Mouse (Mus musculus) embryonic facial prominence, embryonic 13.5 days (tissue): ENCODE data around the gene Pttg1. TPM values are rescaled to one million over a fixed set of nuclear protein-coding genes. Genes with fewer than 3 reads are reported as not detected.

Source experiments
- ATAC-seq: fragments of 200-750 bp; cut with Nextera tagmentation; 2 replicates; pipeline ENCODE4 v1.8.0; 2017; ENCODE audit warnings: low read depth; ENCODE audit not compliant: insufficient number of reproducible peaks, insufficient read depth, low FRiP score, low TSS enrichment
- H3K27ac ChIP-seq: fragments of 300-500 bp; sonication (generic); 2 replicates; pipeline ENCODE4 v1.5.1; 2015; ENCODE audit warnings: moderate library complexity, mild to moderate bottlenecking, inconsistent platforms
- H3K27me3 ChIP-seq: fragments of 300-500 bp; sonication (generic); 2 replicates; pipeline ENCODE4 v1.6.1; 2015; ENCODE audit warnings: mild to moderate bottlenecking, inconsistent platforms
- H3K36me3 ChIP-seq: fragments of 300-500 bp; sonication (generic); 2 replicates; pipeline ENCODE4 v1.6.1; 2015; ENCODE audit warnings: mild to moderate bottlenecking, inconsistent platforms
- H3K4me1 ChIP-seq: fragments of 300-500 bp; sonication (generic); 2 replicates; pipeline ENCODE4 v1.6.1; 2015; ENCODE audit warnings: inconsistent platforms
- H3K4me2 ChIP-seq: fragments of 300-500 bp; sonication (generic); 2 replicates; pipeline ENCODE4 v1.6.1; 2015; ENCODE audit warnings: moderate library complexity, mild to moderate bottlenecking, inconsistent platforms
- H3K4me3 ChIP-seq: fragments of 300-500 bp; sonication (generic); 2 replicates; pipeline ENCODE4 v1.5.1; 2015; ENCODE audit warnings: mild to moderate bottlenecking, inconsistent platforms
- H3K9ac ChIP-seq: fragments of 300-500 bp; sonication (generic); 2 replicates; pipeline ENCODE4 v1.6.1; 2015; ENCODE audit warnings: mild to moderate bottlenecking, inconsistent platforms
- H3K9me3 ChIP-seq: fragments of 300-500 bp; sonication (generic); 2 replicates; pipeline ENCODE4 v1.6.1; 2016; ENCODE audit warnings: inconsistent platforms
- WGBS: fragments of 180-500 bp; shearing (Covaris S2); methylation state at CpG from one replicate; pipeline ENCODE4 v1.1.7; 2015; ENCODE audit warnings: mixed read lengths; 5-methylcytosine and 5-hydroxymethylcytosine counted together
- polyA plus RNA-seq: library from polyadenylated mRNA; unstranded; fragments of >200 nt; fragmentation: Nextera tagmentation; extraction: Ambion mirVana; gene quantifications from 2 replicates; pipeline ENCODE4 v1.2.1, GENCODE M21; 2015

Gene Pttg1
- polyA plus RNA-seq, 1 experiment from 2014 or later, result 116 TPM

GRCm38 (mm10) chr11:43404150-43404807 is 21.8 kb downstream of the Pttg1 start:
- H3K27me3 ChIP-seq, result no peaks in the 10 kb centered on the region
- H3K4me2 ChIP-seq, result no peak overlapping the region
- H3K9ac ChIP-seq, result no peak overlapping the region
- 0 out of 2 replicates have a peak, but pooled peaks cover 5% of the 10 kb centered on the region for H3K9me3 ChIP-seq
- no peak for ATAC-seq
- H3K4me3 ChIP-seq, result no peak overlapping the region
- WGBS, result 86% methylated on average over 15 of the region's 15 CpGs
- H3K27ac ChIP-seq, result no peak overlapping the region
- no peaks in the 10 kb centered on the region for H3K36me3 ChIP-seq
- no peaks in the 10 kb centered on the region for H3K4me1 ChIP-seq

- H3K36me3 ChIP-seq, result no peaks in the 10 kb centered on the region
- H3K4me2 ChIP-seq, result no peak overlapping the region
- H3K4me1 ChIP-seq, result no peaks in the 10 kb centered on the region
- H3K27ac ChIP-seq, result no peak overlapping the region
- H3K9me3 ChIP-seq, result 0 out of 2 replicates have a peak, but pooled peaks cover 5% of the 10 kb centered on the region
- no peak overlapping the region for H3K9ac ChIP-seq
- no peak for ATAC-seq
- H3K27me3 ChIP-seq, result no peaks in the 10 kb centered on the region
- WGBS, result 80% methylated on average over 1 of the region's 1 CpGs
- no peak overlapping the region for H3K4me3 ChIP-seq
Measured at GRCm38 (mm10) chr11:43400131-43400530, 25.9 kb downstream of the Pttg1 start.

- no peak overlapping the region for H3K4me3 ChIP-seq
- WGBS, result 38% methylated on average over 4 of the region's 4 CpGs
- no peak for ATAC-seq
Measured at GRCm38 (mm10) chr11:43399297-43399696, 26.8 kb downstream of the Pttg1 start.

GRCm38 (mm10) chr11:43396672-43397071 is 29.4 kb downstream of the Pttg1 start:
- H3K4me1 ChIP-seq, result no peaks in the 10 kb centered on the region
- 77% methylated on average over 7 of the region's 7 CpGs for WGBS
- no peaks in the 10 kb centered on the region for H3K36me3 ChIP-seq
- H3K27ac ChIP-seq, result no peak overlapping the region
- no peaks in the 10 kb centered on the region for H3K27me3 ChIP-seq
- no peak for ATAC-seq
- no peak overlapping the region for H3K4me2 ChIP-seq
- no peak overlapping the region for H3K4me3 ChIP-seq
- no peaks in the 10 kb centered on the region for H3K9me3 ChIP-seq
- no peak overlapping the region for H3K9ac ChIP-seq

More at GRCm38 (mm10) chr11:43399297-43399696, 26.8 kb downstream of the Pttg1 start:
- Histone ChIP-seq H3K9me3 (no peaks in the 10 kb centered on the region), H3K36me3 (no peaks in the 10 kb centered on the region), H3K9ac (no peak overlapping the region), H3K27ac (no peak overlapping the region), H3K27me3 (no peaks in the 10 kb centered on the region), H3K4me2 (no peak overlapping the region), H3K4me1 (no peaks in the 10 kb centered on the region)

- no peaks in the 10 kb centered on the region for H3K9me3 ChIP-seq
- H3K9ac ChIP-seq, result no peak overlapping the region
- 90% methylated on average over 4 of the region's 4 CpGs for WGBS
- H3K4me2 ChIP-seq, result no peak overlapping the region
- H3K4me1 ChIP-seq, result no peaks in the 10 kb centered on the region
- no peak for ATAC-seq
- no peak overlapping the region for H3K27ac ChIP-seq
- no peaks in the 10 kb centered on the region for H3K27me3 ChIP-seq
- H3K36me3 ChIP-seq, result no peaks in the 10 kb centered on the region
- no peak overlapping the region for H3K4me3 ChIP-seq
Measured at GRCm38 (mm10) chr11:43396246-43396645, 29.8 kb downstream of the Pttg1 start.

GRCm38 (mm10) chr11:43395073-43395948 is 30.7 kb downstream of the Pttg1 start:
- Histone ChIP-seq H3K36me3 (no peaks in the 10 kb centered on the region), H3K4me1 (no peaks in the 10 kb centered on the region), H3K27ac (no peak overlapping the region), H3K4me2 (no peak overlapping the region), H3K9me3 (no peaks in the 10 kb centered on the region), H3K4me3 (no peak overlapping the region), H3K9ac (no peak overlapping the region), H3K27me3 (no peaks in the 10 kb centered on the region)
- ATAC-seq, result no peak
- WGBS, result 84% methylated on average over 14 of the region's 14 CpGs

GRCm38 (mm10) chr11:43393325-43393724 is 32.7 kb downstream of the Pttg1 start:
- H3K4me3 ChIP-seq, result no peak overlapping the region
- H3K36me3 ChIP-seq, result no peaks in the 10 kb centered on the region
- no peak overlapping the region for H3K27ac ChIP-seq
- no peak overlapping the region for H3K9ac ChIP-seq
- no peaks in the 10 kb centered on the region for H3K27me3 ChIP-seq
- no peaks in the 10 kb centered on the region for H3K4me1 ChIP-seq
- no peaks in the 10 kb centered on the region for H3K9me3 ChIP-seq
- WGBS, result 88% methylated on average over 4 of the region's 4 CpGs
- no peak for ATAC-seq
- H3K4me2 ChIP-seq, result no peak overlapping the region

GRCm38 (mm10) chr11:43392757-43393156 is 33.3 kb downstream of the Pttg1 start:
- WGBS, result 35% methylated on average over 2 of the region's 2 CpGs
- Histone ChIP-seq H3K27ac (no peak overlapping the region), H3K4me1 (no peaks in the 10 kb centered on the region), H3K9me3 (no peaks in the 10 kb centered on the region), H3K9ac (no peak overlapping the region), H3K27me3 (no peaks in the 10 kb centered on the region), H3K36me3 (no peaks in the 10 kb centered on the region), H3K4me3 (no peak overlapping the region), H3K4me2 (no peak overlapping the region)
- ATAC-seq, result no peak

- no peaks in the 10 kb centered on the region for H3K36me3 ChIP-seq
- no peak for ATAC-seq
- H3K9me3 ChIP-seq, result no peaks in the 10 kb centered on the region
- no peak overlapping the region for H3K4me3 ChIP-seq
- H3K27me3 ChIP-seq, result peaks cover 14% of the 10 kb centered on the region
- no peak overlapping the region for H3K9ac ChIP-seq
- no peak overlapping the region for H3K27ac ChIP-seq
- H3K4me1 ChIP-seq, result peaks cover 6% of the 10 kb centered on the region; the same call in 1 of the 2 replicates
- 81% methylated on average over 7 of the region's 7 CpGs for WGBS
- H3K4me2 ChIP-seq, result no peak overlapping the region
Measured at GRCm38 (mm10) chr11:43389118-43389517, 36.9 kb downstream of the Pttg1 start.

GRCm38 (mm10) chr11:43388122-43389097 is 37.6 kb downstream of the Pttg1 start:
- Histone ChIP-seq H3K4me3 (no peak overlapping the region), H3K36me3 (no peaks in the 10 kb centered on the region), H3K27ac (no peak overlapping the region), H3K9ac (no peak overlapping the region), H3K4me1 (peaks cover 6% of the 10 kb centered on the region; the same call in 1 of the 2 replicates), H3K4me2 (no peak overlapping the region), H3K9me3 (no peaks in the 10 kb centered on the region), H3K27me3 (peaks cover 14% of the 10 kb centered on the region)
- 87% methylated on average over 21 of the region's 21 CpGs for WGBS
- ATAC-seq, result no peak
